Mouse (Mus musculus): ENCODE measurements around the gene Uso1. TPM values are rescaled to one million over a fixed set of nuclear protein-coding genes. Genes with fewer than 3 reads are reported as not detected.
"Not testable (repeated sequence)": the region's sequence is repeated elsewhere in the genome, so short reads cannot be mapped to it uniquely, and the experiment has no call there.

The Uso1 gene
- total RNA-seq, 2 experiments from 2014 or later, result 75.5 to 85.8 TPM

DNA sequence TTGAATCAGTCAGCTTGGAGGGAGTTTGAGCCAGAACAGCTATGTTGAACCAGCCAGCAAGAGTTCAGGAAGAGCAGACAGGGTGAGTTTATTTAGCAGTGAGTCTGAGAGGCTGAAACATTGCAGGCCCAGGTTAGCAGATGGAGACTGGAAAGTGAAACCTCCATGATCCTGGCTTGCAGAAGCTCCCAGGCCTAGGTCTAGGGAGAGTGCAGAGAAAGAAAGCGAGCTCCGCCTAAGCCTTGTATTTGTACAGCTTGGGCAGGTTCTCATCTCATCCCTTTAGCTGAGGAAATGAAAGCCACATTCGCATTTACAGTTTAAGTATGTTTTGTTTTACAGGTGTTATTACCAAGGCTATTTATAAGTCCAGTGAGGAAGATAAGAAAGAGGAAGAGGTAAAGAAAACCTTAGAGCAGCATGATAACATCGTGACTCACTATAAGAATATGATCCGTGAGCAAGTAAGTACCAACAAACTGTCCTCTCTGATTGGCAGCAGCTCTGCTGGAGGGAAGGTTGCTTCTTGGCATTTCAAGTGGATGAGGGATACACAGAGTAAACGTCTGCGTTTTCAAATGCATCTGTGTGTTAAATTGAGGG is 51.2 kb downstream of the Uso1 start:
- DNase-seq (ENCODE audit: low spot score in 2 of 2), result no peak

DNA sequence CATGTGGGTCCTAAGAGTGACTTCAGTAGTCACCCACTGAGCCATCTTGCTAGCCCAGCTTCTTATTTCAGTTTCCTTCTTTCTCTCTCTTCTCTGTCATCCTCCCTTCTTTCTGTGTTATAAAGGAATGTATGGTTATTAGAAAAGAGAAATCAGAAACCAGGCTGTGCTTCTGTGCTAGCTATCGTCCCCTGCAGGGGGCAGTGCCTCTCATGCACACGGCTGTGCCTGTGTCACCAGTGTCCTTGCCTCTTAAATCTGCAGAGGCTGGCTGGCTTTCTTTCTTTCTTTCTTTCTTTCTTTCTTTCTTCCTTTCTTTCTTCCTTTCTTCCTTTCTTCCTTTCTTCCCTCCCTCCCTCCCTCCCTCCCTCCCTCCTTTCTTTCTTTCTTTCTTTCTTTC is 58.0 kb downstream of the Uso1 start:
- not testable (repeated sequence) for DNase-seq (ENCODE audit: low spot score in 2 of 2)

DNA sequence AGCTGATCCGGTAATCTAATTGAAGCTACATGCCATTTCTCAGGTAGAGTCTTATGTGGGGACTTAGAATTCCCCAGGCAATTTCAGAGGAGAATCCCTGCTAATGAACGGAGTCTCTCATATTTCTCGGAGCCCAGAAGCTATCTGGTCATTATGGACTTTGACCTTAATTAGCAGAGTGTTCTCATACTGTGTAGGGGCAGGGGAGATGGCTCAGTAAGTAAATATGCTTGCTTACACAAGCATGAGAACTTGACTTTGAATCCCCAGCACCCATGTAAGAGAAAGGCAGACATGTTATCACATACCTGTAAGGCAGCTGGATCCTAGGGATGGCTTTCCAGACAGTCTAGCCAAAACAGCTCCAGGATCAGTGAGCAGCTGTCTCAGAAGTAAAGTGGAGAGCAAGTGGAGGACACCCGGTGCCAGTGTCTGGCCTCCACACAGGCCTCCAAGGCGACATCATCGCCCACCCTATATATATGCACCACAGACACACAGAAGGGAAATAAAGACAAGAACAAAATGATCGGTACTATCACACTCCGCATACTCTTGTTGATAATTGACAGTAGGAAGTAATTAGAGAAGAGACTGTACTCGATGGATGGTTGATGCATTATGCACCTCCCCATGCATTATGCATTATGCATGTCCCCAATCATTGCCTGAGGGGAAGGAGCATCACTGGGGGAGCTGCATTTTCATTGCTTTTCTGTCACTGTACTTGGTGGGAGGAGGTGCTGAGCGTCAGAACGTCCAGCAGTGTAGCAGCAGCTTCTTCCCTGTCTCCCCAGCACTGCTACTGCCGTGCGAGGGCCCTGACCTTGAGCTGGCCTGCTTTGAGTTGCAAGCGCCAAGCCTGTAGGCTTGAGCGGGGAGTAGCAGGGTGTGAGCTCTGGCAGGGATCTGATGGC is 59.4 kb downstream of the Uso1 start:
- no peak for DNase-seq (ENCODE audit: low spot score in 2 of 2)

GRCm38 (mm10) chr5:92198266-92198665 is 60.5 kb downstream of the Uso1 start:
- no peak for DNase-seq (ENCODE audit: low spot score in 2 of 2)

DNA sequence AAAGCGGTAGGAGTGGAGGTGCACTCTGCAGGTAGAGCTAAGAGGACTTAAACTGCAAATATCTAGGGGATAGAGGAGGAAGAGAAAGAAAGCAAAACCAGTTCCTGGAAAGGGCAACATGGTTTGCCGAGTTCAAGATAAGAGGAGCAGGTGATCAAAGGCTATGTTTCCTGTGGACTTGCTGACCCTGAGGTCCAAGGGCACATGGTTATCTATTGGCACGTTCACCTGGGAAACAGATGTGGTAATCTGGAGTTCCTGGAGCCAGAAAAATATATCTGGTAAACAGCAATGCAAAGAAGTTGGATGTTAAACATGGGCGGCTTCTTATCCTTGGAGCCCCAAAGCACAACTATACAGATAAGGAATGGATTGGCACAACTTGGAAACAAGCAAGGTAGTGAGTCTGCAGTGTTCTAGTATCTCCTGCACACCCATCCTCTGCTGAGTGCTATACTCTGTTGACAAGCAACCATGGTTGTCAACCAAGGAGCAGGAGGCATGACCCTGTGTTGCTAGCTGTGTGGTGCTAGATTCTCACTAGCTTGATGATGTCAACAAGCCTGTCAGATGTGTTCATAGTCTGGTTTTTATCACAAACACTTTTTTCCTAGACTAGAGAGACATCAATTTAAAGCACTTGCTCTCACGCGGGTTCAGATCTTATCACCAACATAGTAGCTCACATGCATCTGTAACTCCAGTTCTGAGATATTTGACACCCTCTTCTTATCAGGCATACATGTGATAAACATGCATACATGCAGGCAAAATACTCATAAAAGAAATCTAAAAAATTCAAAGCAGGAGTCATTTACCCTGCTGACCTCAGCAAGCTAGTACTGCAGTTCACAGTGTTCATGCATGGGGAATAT is 66.7 kb downstream of the Uso1 start:
- no peak for DNase-seq (ENCODE audit: low spot score in 2 of 2)

- no peak for DNase-seq (ENCODE audit: low spot score in 2 of 2)
Observed at GRCm38 (mm10) chr5:92205184-92205583, 67.4 kb downstream of the Uso1 start.

DNA sequence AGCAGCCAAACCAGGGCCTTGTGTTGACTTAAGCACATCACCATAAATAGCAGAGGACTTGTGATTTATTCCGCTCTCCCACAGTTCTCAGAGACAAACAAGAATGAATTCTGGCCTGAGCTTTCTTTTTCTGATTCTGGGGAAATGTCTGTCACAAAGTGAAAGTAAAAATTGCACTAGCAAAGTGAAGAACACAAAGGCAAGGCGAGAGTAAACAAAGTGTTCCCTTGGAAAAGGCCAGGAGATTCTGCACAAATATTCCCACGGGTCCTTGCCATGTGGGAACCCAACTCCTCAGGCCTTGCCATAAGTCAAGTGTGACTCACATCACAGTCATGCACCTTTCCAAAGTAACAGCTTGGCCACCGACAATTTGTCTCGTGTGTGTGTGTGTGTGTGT is 68.0 kb downstream of the Uso1 start:
- DNase-seq (ENCODE audit: low spot score in 2 of 2), result no peak

DNA sequence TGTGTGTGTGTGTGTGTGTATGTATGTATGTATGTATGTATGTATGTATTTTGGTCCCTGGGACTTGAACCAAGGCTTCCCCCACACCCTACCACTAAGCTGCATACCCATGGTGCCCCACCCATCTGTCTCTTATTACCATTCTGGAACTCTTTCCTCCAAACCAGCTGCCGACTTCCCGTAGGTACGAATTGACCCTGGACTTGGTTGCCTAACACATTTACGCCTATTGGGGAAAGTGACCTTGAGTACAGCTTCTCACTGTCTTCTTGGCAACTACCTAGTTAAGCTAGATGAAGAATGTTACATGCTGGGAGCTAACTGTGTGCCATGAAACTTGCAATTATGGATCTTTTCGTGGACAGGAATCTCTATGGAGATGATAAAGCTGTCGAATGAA is 68.4 kb downstream of the Uso1 start:
- DNase-seq (ENCODE audit: low spot score in 2 of 2), result no peak

GRCm38 (mm10) chr5:92210205-92210604 is 72.5 kb downstream of the Uso1 start:
- DNase-seq (ENCODE audit: low spot score in 2 of 2), result no peak

GRCm38 (mm10) chr5:92212231-92212630 is 74.5 kb downstream of the Uso1 start:
- DNase-seq (ENCODE audit: low spot score in 2 of 2), result no peak

- no peak for DNase-seq (ENCODE audit: low spot score in 2 of 2)
Observed at GRCm38 (mm10) chr5:92215308-92215707, 77.6 kb downstream of the Uso1 start, which contains the start of gene U90926. Gene U90926 (minus strand): TSS chr5:92215408.

DNA sequence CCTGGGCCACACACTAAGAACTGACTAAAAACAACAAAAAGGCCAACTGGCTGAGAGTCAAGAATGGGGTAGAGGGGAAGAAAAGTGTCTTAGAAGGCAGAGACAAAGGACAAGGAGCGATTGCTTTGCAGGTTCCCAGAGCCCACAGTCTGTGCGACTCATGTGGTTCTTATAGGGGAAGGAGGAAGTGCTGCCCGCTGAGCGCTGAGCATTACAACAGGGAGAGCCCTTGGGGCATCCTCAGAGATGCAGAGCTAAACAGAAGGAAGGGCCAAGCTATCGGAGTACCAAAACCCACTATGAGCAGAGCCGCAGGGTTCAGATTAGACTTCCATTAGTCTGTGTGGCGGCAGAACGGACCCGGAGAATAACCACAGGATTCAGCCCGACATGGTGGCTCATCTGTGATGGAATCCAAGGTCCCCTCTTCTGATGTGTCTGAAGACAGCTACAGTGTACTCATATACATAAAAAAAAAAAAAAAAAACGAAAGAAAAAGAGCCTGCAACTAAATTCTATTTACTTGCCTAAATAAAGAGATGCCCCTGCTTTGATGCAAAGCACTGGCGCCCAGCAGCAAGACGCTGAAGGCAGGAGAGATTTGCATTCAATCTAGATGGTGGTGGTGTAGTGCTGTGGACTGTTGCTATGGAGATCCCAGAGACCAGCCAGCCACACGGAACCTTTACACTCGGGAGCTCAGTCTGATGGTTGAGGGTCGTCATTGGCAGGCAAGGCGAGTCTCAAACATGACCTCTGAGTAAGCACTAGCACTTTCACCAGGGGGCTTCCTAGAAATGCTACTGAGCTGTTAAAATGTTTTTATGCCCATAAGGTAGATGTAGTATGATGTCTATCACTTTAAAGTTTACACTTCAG is 81.4 kb downstream of the Uso1 start:
- DNase-seq (ENCODE audit: low spot score in 2 of 2), result no peak

- DNase-seq (ENCODE audit: low spot score in 2 of 2), result no peak
Observed at GRCm38 (mm10) chr5:92219826-92220225, 82.1 kb downstream of the Uso1 start.

GRCm38 (mm10) chr5:92220287-92220902 is 82.7 kb downstream of the Uso1 start:
- no peak for DNase-seq (ENCODE audit: low spot score in 2 of 2)

DNA sequence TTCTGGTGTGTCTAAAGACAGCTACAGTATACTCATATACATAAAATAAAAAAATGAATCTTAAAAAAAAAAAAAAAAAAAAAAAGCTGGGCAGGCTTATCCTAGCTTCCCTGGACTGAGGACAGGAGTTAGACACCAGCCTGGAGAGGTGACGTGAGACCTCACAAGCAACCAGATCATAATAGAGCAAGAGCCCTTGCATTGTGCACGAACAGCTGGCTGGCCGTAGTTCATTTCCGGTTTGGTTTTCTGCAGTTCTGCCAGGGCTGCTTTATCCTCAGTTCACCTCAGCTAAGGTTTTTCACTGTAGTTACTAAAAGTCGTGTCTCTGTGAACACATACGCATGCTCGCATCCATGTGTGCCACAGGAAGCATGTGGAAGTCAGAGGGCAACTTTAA is 90.0 kb downstream of the Uso1 start:
- no peak for DNase-seq (ENCODE audit: low spot score in 2 of 2)

GRCm38 (mm10) chr5:92228776-92229175 is 91.0 kb downstream of the Uso1 start:
- DNase-seq (ENCODE audit: low spot score in 2 of 2), result no peak

DNA sequence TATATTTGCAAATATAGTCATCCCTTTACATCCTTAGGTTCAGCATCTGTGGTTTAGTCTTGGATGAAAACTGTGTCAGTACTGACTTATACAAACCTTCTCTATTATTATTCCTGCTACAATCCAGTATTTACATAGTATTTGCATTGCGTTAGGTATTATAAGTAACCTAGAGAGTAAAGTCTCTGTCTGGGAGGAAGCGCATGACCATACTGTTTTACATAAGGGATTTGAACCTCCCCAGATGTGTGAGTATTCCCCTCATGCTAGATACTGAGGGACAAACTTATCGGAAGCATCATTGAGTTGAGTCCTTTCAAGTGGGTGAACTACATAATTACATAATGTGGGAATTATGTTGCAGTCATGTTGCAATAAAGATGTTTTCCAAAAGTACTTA is 91.8 kb downstream of the Uso1 start:
- no peak for DNase-seq (ENCODE audit: low spot score in 2 of 2)

DNA sequence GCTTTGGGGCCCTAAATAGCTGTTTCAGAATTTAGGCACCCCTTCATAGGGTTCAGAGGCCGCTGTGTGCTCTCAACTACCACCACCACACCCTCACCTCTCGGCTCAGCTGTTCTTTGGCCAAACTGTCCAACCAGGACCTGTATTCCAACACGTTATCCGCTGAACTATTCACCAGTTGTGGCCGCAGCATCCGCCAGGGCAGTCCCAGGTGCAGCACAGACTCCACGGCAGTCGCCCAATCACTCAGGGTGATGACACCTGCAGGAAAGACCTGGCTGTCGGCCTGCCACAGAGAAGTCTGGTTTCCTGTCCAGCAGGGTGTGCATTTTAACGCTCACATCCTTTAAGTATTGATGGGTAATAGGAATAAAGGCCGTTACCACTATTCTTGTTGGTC is 92.6 kb downstream of the Uso1 start:
- DNase-seq (ENCODE audit: low spot score in 2 of 2), result no peak

DNA sequence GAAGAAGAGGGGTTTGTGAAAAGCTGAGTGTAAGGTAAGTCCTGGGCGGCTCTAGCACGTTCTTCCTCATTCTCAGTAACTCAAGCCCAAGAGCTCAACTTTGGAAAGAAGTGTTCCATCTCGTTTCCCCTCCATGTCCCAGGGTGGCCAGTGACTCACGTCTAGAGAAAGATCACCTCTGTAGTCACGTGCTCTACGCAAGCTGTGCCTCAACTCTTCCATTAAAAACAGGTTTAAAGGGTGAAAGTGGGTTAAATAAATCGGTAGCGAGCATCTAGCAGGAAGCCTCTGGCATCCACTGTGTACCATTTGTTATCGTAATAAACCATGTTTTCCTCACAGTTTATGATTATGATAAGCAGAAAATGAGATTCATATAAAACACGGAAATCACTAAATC is 94.1 kb downstream of the Uso1 start:
- no peak for DNase-seq (ENCODE audit: low spot score in 2 of 2)

DNA sequence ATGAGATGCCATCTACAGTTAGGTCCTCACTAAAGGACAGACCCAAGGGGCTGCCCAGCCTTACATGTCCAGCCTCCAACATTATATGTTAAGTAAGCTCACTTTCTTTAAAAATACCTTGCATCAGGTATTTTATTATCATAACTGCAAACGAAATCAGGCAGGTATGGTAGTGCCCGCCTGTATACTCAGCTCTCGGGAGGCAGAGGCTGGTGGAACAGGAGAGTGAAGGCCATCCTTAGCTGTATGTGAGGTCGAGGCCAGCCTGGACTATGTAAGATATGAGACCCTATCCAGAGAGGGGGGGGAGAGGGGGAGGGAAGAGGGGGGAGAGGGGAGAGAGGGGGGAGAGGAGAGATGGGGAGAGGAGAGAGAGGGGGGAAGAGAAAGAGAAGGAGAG is 95.6 kb downstream of the Uso1 start:
- DNase-seq (ENCODE audit: low spot score in 2 of 2), result no peak

All from gastrocnemius, postnatal 4 days (tissue).